Mouse (Mus musculus) liver, postnatal 0 days (tissue): Measurements from ENCODE around the gene Atp8a2.

ENCODE experiments used
- CTCF ChIP-seq: sonication (generic); IDR thresholded peaks from 2 replicates; pipeline ENCODE4 v1.5.1; 2016; ENCODE audit warnings: antibody characterized with exemption, low read depth
- EP300 ChIP-seq: IDR thresholded peaks from 2 replicates; pipeline ENCODE4 v1.6.1; 2016; ENCODE audit warnings: antibody characterized with exemption, low read depth, mild to moderate bottlenecking

- TF ChIP-seq CTCF, result peak; percentile 67
- TF ChIP-seq EP300, result no peak
Observed at GRCm38 (mm10) chr14:59604002-59604645, 592.9 kb downstream of the Atp8a2 start.
